Mouse (Mus musculus) urinary bladder, postnatal 36 days (tissue): ENCODE results near the gene Bak1.

Experiments
- DNase-seq, 2 experiments: peaks; one replicate each; pipeline ENCODE4 v3.0.0; 2022; ENCODE audit warnings: low spot score in 2 of 2, mixed read lengths in 1 of 2

The Bak1 gene

GRCm38 (mm10) chr17:27021076-27021475 lies 7.7 kb downstream of the Bak1 start:
- DNase-seq: no peak

- DNase-seq: no peak
Measured at GRCm38 (mm10) chr17:27018555-27019196, 10.1 kb downstream of the Bak1 start.

GRCm38 (mm10) chr17:27017564-27018499 lies 11.0 kb downstream of the Bak1 start:
- peak; percentile 82 to 87 for DNase-seq

GRCm38 (mm10) chr17:27012909-27013308 lies 15.9 kb downstream of the Bak1 start:
- DNase-seq: no peak

GRCm38 (mm10) chr17:27011998-27012672 lies 16.7 kb downstream of the Bak1 start:
- no peak for DNase-seq

- DNase-seq: no peak
Measured at GRCm38 (mm10) chr17:27011167-27011566, 17.6 kb downstream of the Bak1 start.

- DNase-seq: no peak
Measured at GRCm38 (mm10) chr17:27008277-27008676, 20.5 kb downstream of the Bak1 start.

- DNase-seq: no peak
Measured at GRCm38 (mm10) chr17:27005644-27006043, 23.2 kb downstream of the Bak1 start.

GRCm38 (mm10) chr17:27004903-27005485 lies 23.8 kb downstream of the Bak1 start:
- no peak for DNase-seq

- DNase-seq: peak; percentile 40 to 59
Measured at GRCm38 (mm10) chr17:27004431-27004830, 24.4 kb downstream of the Bak1 start.

- no peak for DNase-seq
Measured at GRCm38 (mm10) chr17:27001889-27002288, 26.9 kb downstream of the Bak1 start.

- DNase-seq: no peak
Measured at GRCm38 (mm10) chr17:27001151-27001550, 27.7 kb downstream of the Bak1 start.

GRCm38 (mm10) chr17:26999996-27000395 lies 28.8 kb downstream of the Bak1 start:
- DNase-seq: no peak

GRCm38 (mm10) chr17:26998283-26998682 lies 30.5 kb downstream of the Bak1 start:
- DNase-seq: no peak

- DNase-seq: no peak
Measured at GRCm38 (mm10) chr17:26997661-26998060, 31.1 kb downstream of the Bak1 start.

GRCm38 (mm10) chr17:26995562-26995961 lies 33.2 kb downstream of the Bak1 start:
- DNase-seq: no peak

- no peak for DNase-seq
Measured at GRCm38 (mm10) chr17:26995006-26995405, 33.8 kb downstream of the Bak1 start.

- peak in 1 of 2 experiments; percentile 75 for DNase-seq
Measured at GRCm38 (mm10) chr17:26994410-26994809, 34.4 kb downstream of the Bak1 start.

- DNase-seq: no peak
Measured at GRCm38 (mm10) chr17:26990521-26990920, 38.3 kb downstream of the Bak1 start.

GRCm38 (mm10) chr17:26985503-26986179 lies 43.2 kb downstream of the Bak1 start:
- DNase-seq: no peak

- no peak for DNase-seq
Measured at GRCm38 (mm10) chr17:26983382-26983781, 45.4 kb downstream of the Bak1 start.
